Mouse (Mus musculus) heart, adult 11 months (tissue): ENCODE measurements around the gene Fam120c.
"Not testable (repeated sequence)": the region's sequence is repeated elsewhere in the genome, so short reads cannot be mapped to it uniquely, and the experiment has no call there.

Source experiments
- DNase-seq: peaks from one replicate; pipeline ENCODE4 v3.0.0; 2022

Gene Fam120c

GRCm38 (mm10) chrX:151343761-151344500, at the start of gene Fam120c:
TSS of gene Fam120c (plus strand) at chrX:151344175.
- DNase-seq = peak; percentile 99

- DNase-seq = peak; percentile 84
Measured at GRCm38 (mm10) chrX:151298329-151298728, 45.6 kb upstream of the Fam120c start.

- no peak for DNase-seq
Measured at GRCm38 (mm10) chrX:151313732-151314131, 30.2 kb upstream of the Fam120c start.

- DNase-seq = no peak
Measured at GRCm38 (mm10) chrX:151333615-151334014, 10.4 kb upstream of the Fam120c start.

- DNase-seq = peak; percentile 97
Measured at GRCm38 (mm10) chrX:151337804-151338203, 6.2 kb upstream of the Fam120c start.

GRCm38 (mm10) chrX:151344501-151344984, 568 bp downstream of the Fam120c start:
- peak; percentile 92 for DNase-seq

GRCm38 (mm10) chrX:151345333-151346125, 1.6 kb downstream of the Fam120c start:
- DNase-seq = no peak

- DNase-seq = no peak
Measured at GRCm38 (mm10) chrX:151347278-151347677, 3.3 kb downstream of the Fam120c start.

- no peak for DNase-seq
Measured at GRCm38 (mm10) chrX:151349322-151349721, 5.3 kb downstream of the Fam120c start.

GRCm38 (mm10) chrX:151418801-151419200, 74.8 kb downstream of the Fam120c start:
- no peak for DNase-seq

GRCm38 (mm10) chrX:151420791-151421190, 76.8 kb downstream of the Fam120c start:
- no peak for DNase-seq

GRCm38 (mm10) chrX:151443637-151444036, 99.7 kb downstream of the Fam120c start:
- no peak for DNase-seq

GRCm38 (mm10) chrX:151444189-151444588, 100.2 kb downstream of the Fam120c start:
- no peak for DNase-seq

- DNase-seq = peak; percentile 35
Measured at GRCm38 (mm10) chrX:151488128-151488527, 144.2 kb downstream of the Fam120c start.

GRCm38 (mm10) chrX:151493269-151493668, 149.3 kb downstream of the Fam120c start:
- DNase-seq = not testable (repeated sequence)

- peak; percentile 34 for DNase-seq
Measured at GRCm38 (mm10) chrX:151496596-151496995, 152.6 kb downstream of the Fam120c start.

- DNase-seq = no peak
Measured at GRCm38 (mm10) chrX:151508536-151508935, 164.6 kb downstream of the Fam120c start.

- DNase-seq = no peak
Measured at GRCm38 (mm10) chrX:151509906-151510305, 165.9 kb downstream of the Fam120c start.

GRCm38 (mm10) chrX:151513066-151513465, 169.1 kb downstream of the Fam120c start:
- DNase-seq = no peak

GRCm38 (mm10) chrX:151513694-151514093, 169.7 kb downstream of the Fam120c start:
- no peak for DNase-seq

GRCm38 (mm10) chrX:151518181-151518580, 174.2 kb downstream of the Fam120c start:
- DNase-seq = no peak

- DNase-seq = no peak
Measured at GRCm38 (mm10) chrX:151520127-151520457, 176.1 kb downstream of the Fam120c start.

- DNase-seq = peak; percentile 100
Measured at GRCm38 (mm10) chrX:151520458-151521322, 176.7 kb downstream of the Fam120c start, which contains the start of gene Phf8. TSS of gene Phf8 (plus strand) at chrX:151520672.
